ENCODE assay signal across 20 mouse cellular contexts in the genomic region with DNA sequence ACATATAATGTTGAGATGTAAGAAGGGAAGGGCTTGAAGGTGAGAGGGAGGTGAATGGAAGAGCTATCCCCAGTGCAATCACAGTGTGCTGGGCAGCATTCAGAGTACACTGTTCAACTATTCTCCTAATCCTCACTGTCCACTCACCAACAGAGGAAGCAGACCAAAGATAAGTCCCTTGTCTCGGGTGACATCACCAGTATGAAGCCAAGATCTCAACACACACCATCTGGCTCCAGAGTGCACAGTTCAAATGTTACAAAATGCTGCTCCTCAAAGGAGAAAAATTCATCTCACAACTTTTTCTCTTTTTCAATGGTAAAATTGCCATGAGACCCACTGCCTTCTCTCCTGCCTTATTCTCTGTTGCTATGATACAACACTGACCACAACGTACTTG.
"Had no signal": no experiment of that assay in that cellular context is flagged by ENCODE, and none has a peak within 500 bp of the region (broad histone marks: within the 10 kb centered on the region; RNA-seq: fewer than 3 reads in every experiment).

No protein-coding gene starts in this region.

- H3K4me3 ChIP-seq: heart, embryonic 10.5 days; heart, embryonic 13.5 days; heart, embryonic 15.5 days; hindbrain, embryonic 10.5 days; hindbrain, embryonic 12.5 days; intestine, embryonic 15.5 days; limb, embryonic 10.5 days; limb, embryonic 12.5 days; liver, embryonic 13.5 days; liver, embryonic 15.5 days had no signal

- DNase-seq: gastrocnemius, postnatal 14 days; heart, postnatal 36 days; kidney, adult 18-20 months; kidney, adult 8-10 months; kidney, postnatal 10 days; kidney, postnatal 25 days; layer of hippocampus, adult 9-11 months; layer of hippocampus, postnatal 36 days; liver; liver, embryonic 13.5 days had no signal

- H3K27ac ChIP-seq: heart, embryonic 10.5 days; heart, embryonic 13.5 days; heart, embryonic 15.5 days; hindbrain, embryonic 10.5 days; hindbrain, embryonic 12.5 days; hindbrain, embryonic 14.5 days; intestine, embryonic 15.5 days; limb, embryonic 10.5 days; limb, embryonic 12.5 days; liver, embryonic 13.5 days; liver, embryonic 15.5 days had no signal
